Mouse (Mus musculus) kidney, adult 10 weeks (tissue): ENCODE measurements around the gene Trpc6. TPM values are rescaled to one million over a fixed set of nuclear protein-coding genes. Genes with fewer than 3 reads are reported as not detected.

Experiments
- polyA plus RNA-seq: library from polyadenylated mRNA; stranded (reverse); fragments of 350-450 nt; fragmentation: Illumina TruSeq; extraction: RNeasy Lipid Tissue Mini Kit (QIAGEN cat#74804); gene quantifications from one replicate; pipeline ENCODE4 v1.2.3, GENCODE M21; 2014; ENCODE audit warnings: low read depth, low replicate concordance

The Trpc6 gene
- polyA plus RNA-seq: 0.89 TPM

DNA sequence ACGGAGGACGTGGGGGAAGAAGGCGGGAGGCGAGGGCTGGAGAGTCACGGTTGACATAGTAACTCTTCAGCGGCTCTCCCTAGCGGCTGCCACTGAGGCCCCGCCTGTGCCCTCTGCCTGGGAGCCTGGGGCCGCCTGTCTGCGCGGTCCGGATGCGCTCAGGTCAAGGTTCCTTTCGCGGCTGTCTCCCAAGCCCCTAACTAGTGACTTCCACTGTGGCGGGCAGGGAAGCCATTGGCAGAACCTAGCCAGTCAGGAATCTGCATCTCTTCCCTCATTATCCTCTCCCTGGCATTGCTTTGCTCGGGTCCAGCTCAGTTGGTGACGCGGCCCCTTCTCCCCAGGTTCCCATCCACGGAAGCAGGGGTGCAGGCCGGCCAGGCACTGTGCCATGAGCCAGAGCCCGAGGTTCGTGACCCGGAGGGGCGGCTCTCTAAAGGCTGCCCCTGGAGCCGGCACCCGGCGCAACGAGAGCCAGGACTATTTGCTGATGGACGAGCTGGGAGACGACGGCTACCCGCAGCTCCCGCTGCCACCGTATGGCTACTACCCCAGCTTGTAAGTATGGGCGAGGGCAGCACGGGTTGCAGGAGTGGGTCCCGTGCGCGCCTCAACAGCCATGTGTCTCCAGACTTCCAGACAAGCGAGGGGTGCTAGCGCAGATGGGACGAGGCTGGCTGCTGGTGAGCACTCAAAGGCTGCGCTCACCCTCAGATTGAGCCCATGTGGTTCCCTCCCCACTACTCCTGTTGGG is at the start of gene Trpc6:
Gene Trpc6, plus strand, starts transcription at position 102 of the 754 bp plus-strand sequence.

